Mouse (Mus musculus): ENCODE measurements around the gene Wbp11. TPM values are rescaled to one million over a fixed set of nuclear protein-coding genes. Genes with fewer than 3 reads are reported as not detected.

Wbp11 gene
- polyA plus RNA-seq (2014; fragmentation: Nextera tagmentation; extraction: Ambion mirVana) = 65.3 and 76.5 TPM in 2 replicates

DNA sequence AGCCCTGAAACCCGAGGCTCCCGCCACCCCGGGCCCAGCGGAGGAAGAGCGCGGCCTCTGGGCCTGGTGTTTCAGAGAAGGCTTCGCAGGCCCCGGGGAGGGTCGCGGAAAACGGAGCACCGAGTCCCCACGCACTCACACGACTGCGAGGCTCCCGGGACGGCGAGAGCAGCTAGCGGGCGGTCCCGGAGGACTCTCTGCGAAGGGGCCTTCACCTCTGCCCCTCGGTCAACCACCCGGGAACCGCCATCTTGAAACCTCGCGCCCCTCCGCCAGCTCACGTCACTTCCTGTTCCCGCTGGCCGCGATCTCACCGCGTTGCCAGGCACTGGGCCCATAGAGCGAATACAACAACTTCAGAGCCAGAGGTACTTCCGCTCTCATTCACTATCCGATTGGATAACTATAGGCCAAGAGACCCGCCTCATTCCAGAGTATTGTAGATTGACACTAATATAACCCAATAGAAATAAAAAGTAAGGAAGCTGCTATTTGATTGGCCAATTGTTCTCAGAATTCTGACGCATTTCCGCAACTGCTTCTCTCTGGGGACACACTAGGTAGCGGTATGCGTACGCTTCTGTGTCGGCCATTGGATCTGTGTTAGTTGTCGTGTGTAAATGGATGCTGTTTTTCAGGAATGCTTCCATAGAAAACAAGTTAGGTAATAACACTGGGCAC lies at the start of gene Wbp11:
Gene Wbp11 (minus strand): TSS at position 353 of the 681 bp plus-strand sequence.
- Histone ChIP-seq H3K4me1 (ENCODE audit: control insufficient read depth, insufficient read depth, low read length) (peaks cover 5% of the 10 kb centered on the region; the same call in 1 of the 2 replicates), H3K4me2 (ENCODE audit: low read length) (peak within 1 kb of the TSS; percentile 67), H3K27ac (ENCODE audit: low read depth, low read length) (peak within 1 kb of the TSS; percentile 80), H3K9me3 (replicated peaks; ENCODE audit: control insufficient read depth, low read length) (no peaks in the 10 kb centered on the region), H3K27me3 (replicated peaks; ENCODE audit: control insufficient read depth, insufficient read depth, low read length) (no peaks in the 10 kb centered on the region), H3K36me3 (ENCODE audit: control insufficient read depth, insufficient read depth, low read length) (peaks cover 18% of the 10 kb centered on the region), H3K9ac (ENCODE audit: low read length) (peak within 1 kb of the TSS; percentile 96), H3K4me3 (ENCODE audit: low read depth, low read length) (peak within 1 kb of the TSS; percentile 100)
- DNase-seq (ENCODE audit: low spot score) = peak; percentile 99
- WGBS = under 1% methylated on average over 38 of the region's 45 CpGs
- peak; percentile 100 for ATAC-seq

DNA sequence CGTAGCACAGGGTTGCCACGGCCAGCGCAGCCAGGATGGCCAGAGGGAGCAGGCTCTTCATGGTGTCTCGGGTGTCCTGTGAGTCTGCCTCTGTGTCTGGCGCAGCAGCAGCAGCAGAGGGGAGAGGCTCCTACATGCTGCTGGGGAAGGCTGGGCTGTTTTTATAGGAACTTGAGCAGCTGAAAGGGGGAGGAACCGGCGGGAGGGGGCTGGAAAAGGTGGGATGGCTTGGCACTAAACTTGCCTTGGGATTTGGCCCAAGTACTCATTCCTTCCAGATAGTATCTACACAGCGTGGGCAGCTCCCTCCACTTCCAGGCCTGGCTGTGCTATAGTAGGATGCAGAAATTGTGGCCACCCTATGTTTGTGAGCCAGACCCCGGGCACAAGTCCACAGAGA lies 47.6 kb upstream of the Wbp11 start, which contains the start of gene Mgp:
Gene Mgp (minus strand): TSS at position 154 of the 400 bp plus-strand sequence.
- Histone ChIP-seq H3K36me3 (ENCODE audit: control insufficient read depth, insufficient read depth, low read length) (no peaks in the 10 kb centered on the region), H3K27ac (ENCODE audit: low read depth, low read length) (no peak within 1 kb of the TSS), H3K4me1 (ENCODE audit: control insufficient read depth, insufficient read depth, low read length) (peaks cover 7% of the 10 kb centered on the region; the same call in 1 of the 2 replicates), H3K4me3 (ENCODE audit: low read depth, low read length) (no peak within 1 kb of the TSS), H3K27me3 (replicated peaks; ENCODE audit: control insufficient read depth, insufficient read depth, low read length) (no peaks in the 10 kb centered on the region), H3K4me2 (ENCODE audit: low read length) (no peak within 1 kb of the TSS), H3K9ac (ENCODE audit: low read length) (no peak within 1 kb of the TSS), H3K9me3 (replicated peaks; ENCODE audit: control insufficient read depth, low read length) (no peaks in the 10 kb centered on the region)
- ATAC-seq (no peak), DNase-seq (ENCODE audit: low spot score) (no peak)
- 65% methylated on average over 9 of the region's 9 CpGs for WGBS

DNA sequence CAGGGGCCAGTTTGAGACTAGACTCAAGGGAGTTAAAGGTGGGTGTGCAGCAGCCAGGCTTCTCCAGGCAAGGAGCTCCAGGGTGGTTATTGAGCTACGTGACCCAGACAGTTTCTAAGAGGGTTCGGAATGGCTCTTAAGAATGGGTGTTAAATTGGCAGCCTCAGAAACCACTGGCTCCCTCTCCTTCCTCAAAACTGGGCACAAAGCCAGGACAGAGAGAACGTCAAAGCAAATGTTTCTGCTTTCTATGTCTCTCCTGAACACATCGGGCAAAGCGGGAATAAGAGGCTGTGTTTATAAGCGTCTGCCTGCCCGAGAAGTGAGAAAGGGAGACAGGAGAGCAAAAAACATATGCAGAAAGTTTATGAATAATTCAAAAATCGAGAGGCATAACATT lies 46.6 kb upstream of the Wbp11 start:
- WGBS = 18% methylated on average over 8 of the region's 8 CpGs
- DNase-seq (ENCODE audit: low spot score) (peak; percentile 71), ATAC-seq (peak; percentile 48; the same call in 1 of the 2 replicates)
- H3K4me1 ChIP-seq (ENCODE audit: control insufficient read depth, insufficient read depth, low read length) = peaks cover 7% of the 10 kb centered on the region; the same call in 1 of the 2 replicates
- H3K4me3 ChIP-seq (ENCODE audit: low read depth, low read length) = no peak overlapping the region
- no peak overlapping the region for H3K27ac ChIP-seq (ENCODE audit: low read depth, low read length)
- no peak overlapping the region for H3K4me2 ChIP-seq (ENCODE audit: low read length)
- H3K27me3 ChIP-seq (replicated peaks; ENCODE audit: control insufficient read depth, insufficient read depth, low read length) = no peaks in the 10 kb centered on the region
- H3K9ac ChIP-seq (ENCODE audit: low read length) = no peak overlapping the region
- H3K9me3 ChIP-seq (replicated peaks; ENCODE audit: control insufficient read depth, low read length) = no peaks in the 10 kb centered on the region
- no peaks in the 10 kb centered on the region for H3K36me3 ChIP-seq (ENCODE audit: control insufficient read depth, insufficient read depth, low read length)

DNA sequence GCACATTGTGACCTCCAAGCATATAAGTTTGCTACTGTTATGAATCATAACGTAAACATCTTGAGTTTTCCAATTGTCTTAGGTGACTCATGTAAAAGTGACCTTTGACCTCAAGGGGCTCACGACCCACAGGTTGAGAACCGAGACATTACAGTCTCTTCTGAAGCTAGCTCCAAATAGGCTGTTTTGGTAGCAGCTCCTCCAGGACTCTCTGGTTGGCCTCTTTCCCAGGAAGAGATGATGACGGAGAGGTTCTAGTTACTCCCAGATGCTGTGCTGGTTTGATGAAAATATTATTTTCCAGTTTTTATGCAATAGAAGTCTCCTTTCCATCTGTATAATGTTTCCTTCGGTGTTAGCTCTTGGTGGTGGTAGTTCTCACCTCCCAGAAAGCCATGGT lies 40.9 kb upstream of the Wbp11 start:
- WGBS = 82% methylated on average over 5 of the region's 5 CpGs

DNA sequence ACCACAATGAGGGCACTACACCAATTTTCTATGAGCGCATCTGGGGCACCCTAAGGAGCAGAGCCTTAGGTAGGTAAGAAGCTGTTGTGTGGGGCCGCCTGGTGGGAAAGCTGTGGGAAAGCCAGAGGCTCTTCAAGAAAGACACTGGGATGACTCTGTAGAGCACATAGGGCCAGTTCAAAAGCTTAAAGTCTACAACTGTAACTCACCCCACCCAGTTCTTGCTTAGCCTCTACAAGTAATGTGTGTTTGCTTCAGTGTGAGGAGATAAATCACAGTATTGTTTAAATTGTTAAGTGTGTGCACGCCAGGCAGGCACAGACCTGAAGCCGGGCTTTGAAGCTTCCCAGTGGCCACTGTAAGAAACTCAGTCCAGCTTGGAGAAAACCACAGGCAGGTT lies 38.1 kb upstream of the Wbp11 start:
- DNase-seq (ENCODE audit: low spot score) (no peak), ATAC-seq (no peak)
- H3K9ac ChIP-seq (ENCODE audit: low read length) = no peak overlapping the region
- WGBS = 86% methylated on average over 4 of the region's 4 CpGs
- H3K4me3 ChIP-seq (ENCODE audit: low read depth, low read length) = no peak overlapping the region
- no peaks in the 10 kb centered on the region for H3K36me3 ChIP-seq (ENCODE audit: control insufficient read depth, insufficient read depth, low read length)
- H3K27ac ChIP-seq (ENCODE audit: low read depth, low read length) = no peak overlapping the region
- H3K27me3 ChIP-seq (replicated peaks; ENCODE audit: control insufficient read depth, insufficient read depth, low read length) = no peaks in the 10 kb centered on the region
- H3K9me3 ChIP-seq (replicated peaks; ENCODE audit: control insufficient read depth, low read length) = no peaks in the 10 kb centered on the region
- H3K4me2 ChIP-seq (ENCODE audit: low read length) = no peak overlapping the region
- H3K4me1 ChIP-seq (ENCODE audit: control insufficient read depth, insufficient read depth, low read length) = no peaks in the 10 kb centered on the region

More for the DNA sequence above, 40.9 kb upstream of the Wbp11 start:
- Histone ChIP-seq H3K4me2 (ENCODE audit: low read length) (no peak overlapping the region), H3K27ac (ENCODE audit: low read depth, low read length) (no peak overlapping the region), H3K27me3 (replicated peaks; ENCODE audit: control insufficient read depth, insufficient read depth, low read length) (no peaks in the 10 kb centered on the region), H3K9ac (ENCODE audit: low read length) (no peak overlapping the region), H3K9me3 (replicated peaks; ENCODE audit: control insufficient read depth, low read length) (no peaks in the 10 kb centered on the region), H3K36me3 (ENCODE audit: control insufficient read depth, insufficient read depth, low read length) (no peaks in the 10 kb centered on the region), H3K4me3 (ENCODE audit: low read depth, low read length) (no peak overlapping the region), H3K4me1 (ENCODE audit: control insufficient read depth, insufficient read depth, low read length) (0 out of 2 replicates have a peak, but pooled peaks cover under 1% of the 10 kb centered on the region)
- DNase-seq (ENCODE audit: low spot score) = no peak
- no peak for ATAC-seq

DNA sequence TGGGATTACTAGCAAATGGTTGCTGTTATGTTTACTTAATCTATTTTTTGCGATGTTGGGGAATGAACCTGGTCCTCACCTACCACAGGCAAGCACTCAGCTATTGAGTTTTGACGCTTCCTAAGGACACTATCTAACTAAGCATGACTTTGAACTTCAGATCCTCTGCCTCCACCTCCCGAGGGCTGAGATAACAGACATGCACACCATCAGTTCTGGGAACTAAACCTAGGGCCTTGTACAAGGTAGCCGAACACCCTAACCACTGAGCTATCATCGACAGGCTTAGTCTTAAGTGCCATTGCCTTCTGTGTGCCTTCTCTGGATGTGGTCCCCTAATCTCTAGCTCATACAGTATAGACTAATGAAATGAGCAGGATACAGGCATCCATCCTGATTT lies 37.3 kb upstream of the Wbp11 start:
- H3K4me1 ChIP-seq (ENCODE audit: control insufficient read depth, insufficient read depth, low read length) = no peaks in the 10 kb centered on the region
- H3K27me3 ChIP-seq (replicated peaks; ENCODE audit: control insufficient read depth, insufficient read depth, low read length) = no peaks in the 10 kb centered on the region
- H3K9ac ChIP-seq (ENCODE audit: low read length) = no peak overlapping the region
- H3K4me3 ChIP-seq (ENCODE audit: low read depth, low read length) = no peak overlapping the region
- 95% methylated on average over 5 of the region's 5 CpGs for WGBS
- no peak for DNase-seq (ENCODE audit: low spot score)
- no peaks in the 10 kb centered on the region for H3K36me3 ChIP-seq (ENCODE audit: control insufficient read depth, insufficient read depth, low read length)
- no peak overlapping the region for H3K27ac ChIP-seq (ENCODE audit: low read depth, low read length)
- no peak overlapping the region for H3K4me2 ChIP-seq (ENCODE audit: low read length)
- H3K9me3 ChIP-seq (replicated peaks; ENCODE audit: control insufficient read depth, low read length) = no peaks in the 10 kb centered on the region
- ATAC-seq = no peak

DNA sequence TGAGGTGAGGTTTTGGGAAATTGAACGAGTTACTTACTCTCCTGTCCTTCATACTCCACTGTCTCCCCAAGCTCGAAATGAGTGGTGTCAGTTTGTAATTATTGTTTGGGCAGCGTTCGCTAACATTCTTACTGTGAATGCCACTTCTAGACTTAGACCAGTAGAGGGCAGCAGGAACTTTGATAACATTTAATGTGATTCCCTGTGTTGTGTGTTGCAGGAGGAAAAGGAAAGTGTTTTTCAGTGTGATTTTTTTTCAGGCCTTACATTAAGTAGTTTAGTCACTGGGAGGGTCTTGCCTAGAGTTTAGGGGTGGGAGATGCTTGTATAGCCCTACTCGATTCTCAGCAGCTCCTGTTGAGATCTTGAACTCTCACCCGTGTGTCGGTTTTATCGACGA lies 33.0 kb upstream of the Wbp11 start:
- ATAC-seq (peak; percentile 69), DNase-seq (ENCODE audit: low spot score) (peak; percentile 90)
- Histone ChIP-seq H3K9me3 (replicated peaks; ENCODE audit: control insufficient read depth, low read length) (no peaks in the 10 kb centered on the region), H3K9ac (ENCODE audit: low read length) (no peak overlapping the region), H3K27ac (ENCODE audit: low read depth, low read length) (no peak overlapping the region), H3K36me3 (ENCODE audit: control insufficient read depth, insufficient read depth, low read length) (no peaks in the 10 kb centered on the region), H3K4me2 (ENCODE audit: low read length) (no peak overlapping the region), H3K27me3 (replicated peaks; ENCODE audit: control insufficient read depth, insufficient read depth, low read length) (no peaks in the 10 kb centered on the region), H3K4me3 (ENCODE audit: low read depth, low read length) (no peak overlapping the region), H3K4me1 (ENCODE audit: control insufficient read depth, insufficient read depth, low read length) (no peaks in the 10 kb centered on the region)
- WGBS = 46% methylated on average over 9 of the region's 9 CpGs

DNA sequence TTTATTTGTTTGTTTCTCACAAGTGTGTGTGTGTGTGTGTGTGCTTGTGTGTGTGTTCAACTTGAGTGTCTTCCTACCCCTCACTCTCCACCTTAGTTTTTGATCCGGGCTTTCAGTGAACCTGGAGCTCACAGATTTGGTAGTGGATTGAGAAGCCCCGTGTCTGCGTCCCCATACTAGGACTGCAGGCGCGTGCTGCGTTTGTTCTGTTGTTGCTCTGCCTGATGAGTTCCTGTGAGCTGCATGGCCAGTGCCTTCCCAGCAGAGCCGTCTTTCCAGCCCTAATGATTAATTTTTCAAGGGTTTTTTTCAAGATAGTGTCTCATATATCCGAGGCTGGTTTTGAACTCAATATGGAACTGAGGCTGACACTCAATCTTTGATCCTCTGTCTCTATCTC lies 30.4 kb upstream of the Wbp11 start:
- Histone ChIP-seq H3K4me1 (ENCODE audit: control insufficient read depth, insufficient read depth, low read length) (no peaks in the 10 kb centered on the region), H3K27ac (ENCODE audit: low read depth, low read length) (no peak overlapping the region), H3K27me3 (replicated peaks; ENCODE audit: control insufficient read depth, insufficient read depth, low read length) (no peaks in the 10 kb centered on the region), H3K4me3 (ENCODE audit: low read depth, low read length) (no peak overlapping the region), H3K9ac (ENCODE audit: low read length) (no peak overlapping the region), H3K9me3 (replicated peaks; ENCODE audit: control insufficient read depth, low read length) (no peaks in the 10 kb centered on the region), H3K4me2 (ENCODE audit: low read length) (no peak overlapping the region), H3K36me3 (ENCODE audit: control insufficient read depth, insufficient read depth, low read length) (no peaks in the 10 kb centered on the region)
- 86% methylated on average over 8 of the region's 8 CpGs for WGBS
- DNase-seq (ENCODE audit: low spot score) = no peak
- no peak for ATAC-seq

DNA sequence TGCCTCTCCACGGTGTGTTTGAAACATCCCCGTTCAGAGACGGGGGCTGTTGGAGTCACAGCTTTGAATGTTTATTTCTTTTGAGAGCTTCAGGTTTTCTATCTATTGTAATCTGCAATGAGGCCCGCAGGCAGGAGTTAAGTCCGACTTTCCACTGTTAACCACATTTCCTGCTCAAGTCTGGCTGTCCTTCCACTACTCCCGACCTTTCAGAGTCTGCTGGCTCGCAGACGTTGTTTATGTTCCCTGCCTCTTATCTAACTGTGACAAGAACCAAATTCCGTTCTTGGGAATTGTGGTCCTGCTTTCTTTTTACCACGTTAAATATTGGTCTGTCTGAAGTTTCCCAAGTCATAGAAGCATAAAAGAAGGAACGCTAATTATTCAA lies 29.8 kb upstream of the Wbp11 start:
- Histone ChIP-seq H3K4me3 (ENCODE audit: low read depth, low read length) (no peak overlapping the region), H3K4me2 (ENCODE audit: low read length) (no peak overlapping the region), H3K4me1 (ENCODE audit: control insufficient read depth, insufficient read depth, low read length) (no peaks in the 10 kb centered on the region), H3K9ac (ENCODE audit: low read length) (no peak overlapping the region), H3K27me3 (replicated peaks; ENCODE audit: control insufficient read depth, insufficient read depth, low read length) (no peaks in the 10 kb centered on the region), H3K27ac (ENCODE audit: low read depth, low read length) (no peak overlapping the region), H3K9me3 (replicated peaks; ENCODE audit: control insufficient read depth, low read length) (no peaks in the 10 kb centered on the region), H3K36me3 (ENCODE audit: control insufficient read depth, insufficient read depth, low read length) (no peaks in the 10 kb centered on the region)
- ATAC-seq (no peak), DNase-seq (ENCODE audit: low spot score) (no peak)
- 77% methylated on average over 11 of the region's 11 CpGs for WGBS
